Mouse (Mus musculus): ENCODE data around the gene Acbd4.

DNA sequence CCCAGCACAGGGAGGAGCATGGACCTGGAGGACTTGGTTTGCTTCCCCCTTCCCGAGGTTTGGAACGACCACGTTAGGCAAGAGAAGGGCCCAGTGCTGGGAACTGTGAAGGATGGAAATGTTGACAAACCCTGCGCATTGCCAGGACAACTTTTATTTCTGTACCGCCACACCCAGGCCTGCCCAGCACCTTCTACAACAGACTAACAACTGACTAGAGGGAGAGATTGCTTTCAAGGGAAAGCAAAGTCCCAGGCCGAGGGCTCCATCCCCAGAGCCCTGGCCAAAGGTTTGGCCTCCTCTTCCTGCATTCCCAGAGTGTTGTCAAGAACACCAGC lies 39.2 kb downstream of the Acbd4 start:
- TF ChIP-seq CTCF (IDR thresholded peaks at IDR 0.05; ENCODE audit: extremely low read depth, insufficient read depth, low read length) (no peak), POLR2A (IDR thresholded peaks at IDR 0.05; ENCODE audit: extremely low read depth, insufficient read depth, low read length) (no peak)
